Mouse (Mus musculus) granulocyte monocyte progenitor cell, adult 5-6 weeks (primary cell): ENCODE measurements around the gene Aip. TPM values are rescaled to one million over a fixed set of nuclear protein-coding genes. Genes with fewer than 3 reads are reported as not detected.

ENCODE experiments used
- ATAC-seq: replicated peaks from 2 replicates; pipeline ENCODE4 v1.8.0; 2016; ENCODE audit warnings: mild to moderate bottlenecking, moderate TSS enrichment, inconsistent platforms; ENCODE audit not compliant: poor library complexity, severe bottlenecking
- total RNA-seq, 2 experiments: library from RNA; stranded (forward) in 1 of 2; stranded (reverse) in 1 of 2; fragments of 200-712, 200-1000 nt in 1 of 2; fragments of >200 nt in 1 of 2; fragmentation: Nextera tagmentation in 1 of 2; gene quantifications; 2 replicates each; pipeline ENCODE4 v1.2.3; 2014 to 2017

The Aip gene
- total RNA-seq, 2 experiments from 2014 or later, result 19.6 to 38.6 TPM

- ATAC-seq, result no peak
Measured at GRCm38 (mm10) chr19:4115144-4115543, 10.5 kb downstream of the Aip start.

- ATAC-seq, result no peak
Measured at GRCm38 (mm10) chr19:4114551-4114950, 11.1 kb downstream of the Aip start.

- peak; percentile 63 for ATAC-seq
Measured at GRCm38 (mm10) chr19:4113806-4114230, 11.8 kb downstream of the Aip start.

- ATAC-seq, result peak; percentile 55
Measured at GRCm38 (mm10) chr19:4113186-4113805, 12.4 kb downstream of the Aip start.

GRCm38 (mm10) chr19:4112063-4112960 lies 13.3 kb downstream of the Aip start:
- peak; percentile 56 for ATAC-seq

GRCm38 (mm10) chr19:4108535-4108934 lies 17.1 kb downstream of the Aip start:
- ATAC-seq, result no peak

GRCm38 (mm10) chr19:4106654-4107053 lies 19.0 kb downstream of the Aip start:
- ATAC-seq, result no peak

GRCm38 (mm10) chr19:4104675-4105194 lies 20.9 kb downstream of the Aip start:
- no peak for ATAC-seq

- no peak for ATAC-seq
Measured at GRCm38 (mm10) chr19:4103792-4104191, 21.9 kb downstream of the Aip start.

- ATAC-seq, result no peak
Measured at GRCm38 (mm10) chr19:4103294-4103693, 22.4 kb downstream of the Aip start.

- no peak for ATAC-seq
Measured at GRCm38 (mm10) chr19:4102626-4103025, 23.0 kb downstream of the Aip start.

- no peak for ATAC-seq
Measured at GRCm38 (mm10) chr19:4102049-4102448, 23.6 kb downstream of the Aip start.

GRCm38 (mm10) chr19:4101466-4101865 lies 24.2 kb downstream of the Aip start:
- no peak for ATAC-seq

GRCm38 (mm10) chr19:4100718-4101261 lies 24.9 kb downstream of the Aip start:
- no peak for ATAC-seq

GRCm38 (mm10) chr19:4099837-4100717 lies 25.6 kb downstream of the Aip start, which contains the start of gene Pitpnm1:
Pitpnm1 (plus strand) TSS chr19:4099998.
- 0 out of 2 replicates have a peak, but pooled peaks have one; percentile 6 for ATAC-seq

GRCm38 (mm10) chr19:4099056-4099455 lies 26.6 kb downstream of the Aip start:
- ATAC-seq, result peak; percentile 26

GRCm38 (mm10) chr19:4098426-4098825 lies 27.2 kb downstream of the Aip start:
- ATAC-seq, result peak; percentile 28

- ATAC-seq, result peak; percentile 18
Measured at GRCm38 (mm10) chr19:4097441-4097825, 28.2 kb downstream of the Aip start.

GRCm38 (mm10) chr19:4096642-4097440 lies 28.8 kb downstream of the Aip start, which contains the start of gene Cdk2ap2:
Cdk2ap2 (plus strand) TSS chr19:4097182.
- peak; percentile 70 for ATAC-seq
